Mouse (Mus musculus) midbrain, embryonic 16.5 days (tissue): Measurements from ENCODE around the gene Spata2. TPM values are rescaled to one million over a fixed set of nuclear protein-coding genes. Genes with fewer than 3 reads are reported as not detected.
A peak's percentile ranks its signal among the peaks of the same experiment; 100 is the strongest.

Source experiments
- ATAC-seq: fragments of 200-750 bp; cut with Nextera tagmentation; 2 replicates; pipeline ENCODE4 v1.8.0; 2017; ENCODE audit warnings: moderate TSS enrichment
- H3K27ac ChIP-seq: fragments of 300-500 bp; sonication (generic); 2 replicates; pipeline ENCODE4 v1.5.1; 2014; ENCODE audit warnings: mild to moderate bottlenecking, low read length, mixed read lengths
- H3K27me3 ChIP-seq: fragments of 300-500 bp; sonication (generic); 2 replicates; pipeline ENCODE4 v1.6.1; 2014; ENCODE audit warnings: low read depth, low read length, mixed read lengths; ENCODE audit not compliant: control insufficient read depth, insufficient read depth
- H3K36me3 ChIP-seq: fragments of 300-500 bp; sonication (generic); 2 replicates; pipeline ENCODE4 v1.6.1; 2014; ENCODE audit warnings: mild to moderate bottlenecking, low read length, moderate library complexity, mixed read lengths; ENCODE audit not compliant: control insufficient read depth, insufficient read depth
- H3K4me1 ChIP-seq: fragments of 300-500 bp; sonication (generic); 2 replicates; pipeline ENCODE4 v1.6.1; 2014; ENCODE audit warnings: mild to moderate bottlenecking, low read length, mixed read lengths; ENCODE audit not compliant: control insufficient read depth, insufficient read depth
- H3K4me2 ChIP-seq: fragments of 300-500 bp; sonication (generic); 2 replicates; pipeline ENCODE4 v1.6.1; 2014; ENCODE audit warnings: mild to moderate bottlenecking, low read length, mixed read lengths
- H3K4me3 ChIP-seq: fragments of 300-500 bp; sonication (generic); 2 replicates; pipeline ENCODE4 v1.5.1; 2014; ENCODE audit warnings: low read depth, mild to moderate bottlenecking, low read length, moderate library complexity, mixed read lengths
- H3K9ac ChIP-seq: fragments of 300-500 bp; sonication (generic); 2 replicates; pipeline ENCODE4 v1.6.1; 2014; ENCODE audit warnings: low read depth, low read length, mixed read lengths
- H3K9me3 ChIP-seq: fragments of 300-500 bp; sonication (generic); replicated peaks from 2 replicates; pipeline ENCODE4 v1.6.1; 2014; ENCODE audit warnings: mild to moderate bottlenecking, low read length, mixed read lengths; ENCODE audit not compliant: control insufficient read depth, poor library complexity, severe bottlenecking
- WGBS: fragments of 180-500 bp; shearing (Covaris S2); extraction: QIAGEN DNeasy Blood & Tissue Kit; methylation state at CpG from one replicate; pipeline ENCODE4 v1.1.7; 2014; 5-methylcytosine and 5-hydroxymethylcytosine counted together
- polyA plus RNA-seq: library from polyadenylated mRNA; unstranded; fragments of >200 nt; fragmentation: Nextera tagmentation; extraction: Ambion mirVana; gene quantifications from 2 replicates; pipeline ENCODE4 v1.2.1, GENCODE M21; 2015

The Spata2 gene
- polyA plus RNA-seq, 1 experiment from 2014 or later = 34.4 TPM

GRCm38 (mm10) chr2:167515688-167516087 is 23.0 kb upstream of the Spata2 start:
- ATAC-seq = no peak
- Histone ChIP-seq H3K4me3 (no peak overlapping the region), H3K27me3 (no peaks in the 10 kb centered on the region), H3K4me1 (no peaks in the 10 kb centered on the region), H3K9me3 (no peaks in the 10 kb centered on the region), H3K9ac (no peak overlapping the region), H3K36me3 (peaks cover 46% of the 10 kb centered on the region), H3K27ac (no peak overlapping the region), H3K4me2 (no peak overlapping the region)
- 95% methylated on average over 5 of the region's 5 CpGs for WGBS

DNA sequence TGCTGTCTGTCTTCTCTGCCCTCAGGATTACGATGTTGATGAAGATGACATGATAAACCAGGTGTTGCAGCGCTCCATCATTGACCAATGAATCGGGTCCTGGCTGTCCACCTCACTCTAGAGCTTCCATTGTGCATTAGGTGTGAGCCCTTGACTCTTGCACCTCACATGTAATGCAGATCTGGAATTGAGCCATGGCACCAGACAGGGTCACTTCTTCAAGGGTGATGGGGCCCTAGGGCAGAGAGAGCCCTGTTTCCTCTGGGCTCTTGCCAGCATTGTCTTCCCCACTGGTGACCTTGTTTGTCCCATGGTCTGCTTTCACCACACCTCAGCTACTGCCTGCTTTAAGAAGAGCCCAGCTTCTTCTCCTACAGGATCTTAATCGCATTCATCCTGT is 22.0 kb upstream of the Spata2 start:
- no peaks in the 10 kb centered on the region for H3K4me1 ChIP-seq
- ATAC-seq = no peak
- no peak overlapping the region for H3K4me3 ChIP-seq
- 95% methylated on average over 4 of the region's 4 CpGs for WGBS
- H3K27ac ChIP-seq = no peak overlapping the region
- no peak overlapping the region for H3K4me2 ChIP-seq
- peaks cover 40% of the 10 kb centered on the region for H3K36me3 ChIP-seq
- no peak overlapping the region for H3K9ac ChIP-seq
- H3K9me3 ChIP-seq = no peaks in the 10 kb centered on the region
- no peaks in the 10 kb centered on the region for H3K27me3 ChIP-seq

DNA sequence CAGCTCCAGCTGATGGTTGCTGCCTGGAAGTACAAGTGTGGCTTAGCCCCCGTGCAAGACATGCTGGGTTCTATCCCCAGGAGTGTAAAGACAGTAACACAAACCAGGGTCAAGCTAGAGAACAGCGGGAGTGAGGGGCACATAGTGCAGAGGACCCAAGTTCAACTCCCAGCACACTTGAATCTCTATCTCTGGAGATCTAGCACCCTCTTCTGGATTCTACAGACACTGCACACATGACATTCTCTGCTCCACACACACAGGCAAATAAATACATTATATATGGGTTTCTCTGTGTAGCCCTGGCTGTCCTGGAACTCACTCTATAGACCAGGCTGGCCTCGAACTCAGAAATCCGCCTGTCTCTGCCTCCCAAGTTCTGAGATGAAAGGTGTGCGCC is 20.3 kb upstream of the Spata2 start:
- ATAC-seq = no peak
- H3K9ac ChIP-seq = no peak overlapping the region
- H3K9me3 ChIP-seq = no peaks in the 10 kb centered on the region
- H3K27ac ChIP-seq = no peak overlapping the region
- no peak overlapping the region for H3K4me2 ChIP-seq
- H3K36me3 ChIP-seq = peaks cover 41% of the 10 kb centered on the region
- no peak overlapping the region for H3K4me3 ChIP-seq
- no peaks in the 10 kb centered on the region for H3K4me1 ChIP-seq
- 98% methylated on average over 5 of the region's 5 CpGs for WGBS
- H3K27me3 ChIP-seq = no peaks in the 10 kb centered on the region

- peaks cover under 1% of the 10 kb centered on the region; the same call in 1 of the 2 replicates for H3K4me1 ChIP-seq
- no peak overlapping the region for H3K27ac ChIP-seq
- peaks cover 42% of the 10 kb centered on the region for H3K36me3 ChIP-seq
- H3K9ac ChIP-seq = no peak overlapping the region
- WGBS = 89% methylated on average over 9 of the region's 9 CpGs
- H3K27me3 ChIP-seq = no peaks in the 10 kb centered on the region
- H3K4me2 ChIP-seq = no peak overlapping the region
- no peak overlapping the region for H3K4me3 ChIP-seq
- ATAC-seq = no peak
- no peaks in the 10 kb centered on the region for H3K9me3 ChIP-seq
Observed at GRCm38 (mm10) chr2:167512365-167512764, 19.7 kb upstream of the Spata2 start.

- H3K27me3 ChIP-seq = no peaks in the 10 kb centered on the region
- ATAC-seq = no peak
- H3K4me3 ChIP-seq = no peak overlapping the region
- H3K9me3 ChIP-seq = no peaks in the 10 kb centered on the region
- 88% methylated on average over 3 of the region's 3 CpGs for WGBS
- no peak overlapping the region for H3K27ac ChIP-seq
- H3K9ac ChIP-seq = no peak overlapping the region
- H3K4me1 ChIP-seq = peaks cover 19% of the 10 kb centered on the region
- H3K4me2 ChIP-seq = no peak overlapping the region
- H3K36me3 ChIP-seq = peaks cover 37% of the 10 kb centered on the region
Observed at GRCm38 (mm10) chr2:167510485-167510884, 17.8 kb upstream of the Spata2 start.

GRCm38 (mm10) chr2:167508569-167508968 is 15.9 kb upstream of the Spata2 start:
- 94% methylated on average over 4 of the region's 4 CpGs for WGBS
- H3K4me2 ChIP-seq = no peak overlapping the region
- peaks cover 33% of the 10 kb centered on the region for H3K4me1 ChIP-seq
- no peaks in the 10 kb centered on the region for H3K27me3 ChIP-seq
- no peak overlapping the region for H3K9ac ChIP-seq
- no peak overlapping the region for H3K4me3 ChIP-seq
- no peak overlapping the region for H3K27ac ChIP-seq
- ATAC-seq = no peak
- no peaks in the 10 kb centered on the region for H3K9me3 ChIP-seq
- peaks cover 26% of the 10 kb centered on the region for H3K36me3 ChIP-seq

DNA sequence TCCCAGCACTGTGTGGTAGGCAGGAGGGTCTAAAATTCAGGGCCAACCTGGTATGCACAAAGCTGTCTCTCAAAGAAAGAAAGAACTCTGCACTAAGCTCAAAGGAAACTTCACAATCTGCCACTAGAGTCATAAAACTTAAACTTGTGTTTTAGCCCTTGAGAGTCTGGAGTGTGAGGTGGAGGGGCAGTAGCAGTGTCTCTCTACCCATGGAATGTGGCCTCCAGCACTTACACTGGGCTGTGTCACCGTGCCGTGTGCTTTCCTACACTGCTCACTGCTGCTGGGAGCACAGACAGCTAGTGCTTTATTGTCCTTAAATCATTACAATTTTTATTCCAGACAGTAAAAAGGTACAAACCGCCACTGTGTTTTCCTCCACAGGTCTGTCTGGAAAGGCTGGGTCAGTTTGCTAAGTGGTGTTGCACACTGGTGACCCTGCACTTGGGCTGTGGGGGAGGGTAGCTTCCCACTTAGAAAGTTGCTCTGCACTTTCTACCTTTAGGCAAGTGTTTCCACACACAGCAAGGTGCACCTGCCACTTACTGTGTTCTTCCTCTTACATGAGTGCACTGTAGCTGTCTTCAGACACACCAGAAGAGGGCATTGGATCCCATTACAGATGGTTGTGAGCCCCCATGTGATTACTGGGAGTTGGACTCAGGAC is 15.2 kb upstream of the Spata2 start:
- Histone ChIP-seq H3K36me3 (peaks cover 24% of the 10 kb centered on the region), H3K4me2 (no peak overlapping the region)

DNA sequence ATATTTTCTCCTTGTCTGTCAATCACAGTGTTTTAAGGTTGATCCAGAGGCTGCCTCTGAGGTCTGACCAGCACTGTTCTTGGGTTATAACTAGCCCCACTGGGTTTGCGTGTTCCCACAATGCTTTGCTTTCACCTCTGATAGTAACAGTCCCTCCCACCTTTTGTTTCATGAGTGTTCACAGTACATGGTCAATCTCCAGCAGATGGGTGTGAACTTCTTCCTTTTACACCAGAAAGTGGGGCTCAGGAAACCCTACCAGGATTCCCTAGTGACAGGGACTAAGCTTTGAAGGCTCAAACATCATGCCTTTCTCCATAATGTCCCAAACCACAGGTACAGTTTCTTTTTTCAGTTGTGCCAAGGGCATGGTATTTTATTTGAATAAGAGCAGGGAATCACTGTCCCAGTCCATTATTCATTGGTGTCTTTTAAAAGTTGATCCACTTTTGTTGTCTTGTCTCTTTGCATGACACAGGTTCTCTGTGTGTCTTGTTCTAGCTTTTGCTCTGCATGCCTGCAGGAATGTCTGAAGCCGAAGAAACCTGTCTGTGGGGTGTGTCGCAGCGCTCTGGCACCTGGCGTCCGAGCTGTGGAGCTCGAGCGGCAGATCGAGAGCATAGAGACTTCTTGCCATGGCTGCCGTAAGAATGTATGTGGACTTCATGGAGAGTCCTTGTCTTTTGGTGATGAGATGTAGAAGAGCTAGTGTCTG is 14.0 kb upstream of the Spata2 start:
- 95% methylated on average over 10 of the region's 10 CpGs for WGBS
- ATAC-seq = no peak
- Histone ChIP-seq H3K27ac (no peak overlapping the region), H3K9me3 (no peaks in the 10 kb centered on the region), H3K4me1 (peaks cover 33% of the 10 kb centered on the region), H3K4me2 (no peak overlapping the region), H3K4me3 (no peak overlapping the region), H3K27me3 (no peaks in the 10 kb centered on the region), H3K9ac (no peak overlapping the region; the same call in 1 of the 2 replicates), H3K36me3 (peaks cover 12% of the 10 kb centered on the region)

More for the DNA sequence above, 15.2 kb upstream of the Spata2 start:
- no peak for ATAC-seq
- Histone ChIP-seq H3K9ac (no peak overlapping the region), H3K4me3 (no peak overlapping the region), H3K4me1 (peaks cover 33% of the 10 kb centered on the region), H3K9me3 (no peaks in the 10 kb centered on the region), H3K27me3 (no peaks in the 10 kb centered on the region), H3K27ac (no peak overlapping the region)
- WGBS = 100% methylated on average over 3 of the region's 3 CpGs

DNA sequence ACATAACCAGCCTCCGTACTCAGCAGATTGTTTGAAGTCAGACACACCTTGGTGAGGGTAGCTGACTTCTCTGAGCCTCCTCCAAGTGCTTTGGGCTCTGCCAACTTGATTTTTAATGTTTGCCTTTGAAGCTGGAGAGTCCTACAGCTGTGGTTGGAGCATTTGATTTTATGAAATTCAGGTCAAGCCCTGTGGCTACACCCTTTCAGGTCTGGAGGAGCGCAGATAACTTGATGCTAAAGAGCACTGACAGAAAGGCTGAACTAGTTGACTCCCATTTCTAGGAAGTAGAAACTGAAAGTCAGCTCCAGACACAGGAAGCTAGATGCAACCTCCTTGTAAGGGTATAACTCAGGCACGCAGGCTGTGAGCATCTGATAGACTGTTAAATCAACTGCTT is 12.4 kb upstream of the Spata2 start:
- WGBS = 75% methylated on average over 3 of the region's 3 CpGs

More for the DNA sequence above, 12.4 kb upstream of the Spata2 start:
- H3K27ac ChIP-seq = no peak overlapping the region
- H3K27me3 ChIP-seq = no peaks in the 10 kb centered on the region
- no peaks in the 10 kb centered on the region for H3K9me3 ChIP-seq
- H3K36me3 ChIP-seq = peaks cover 9% of the 10 kb centered on the region; the same call in 1 of the 2 replicates
- H3K4me2 ChIP-seq = peak overlapping the region; percentile 83
- H3K9ac ChIP-seq = peak overlapping the region; percentile 31
- ATAC-seq = no peak
- peak overlapping the region; percentile 70; the same call in 1 of the 2 replicates for H3K4me3 ChIP-seq
- peaks cover 33% of the 10 kb centered on the region for H3K4me1 ChIP-seq
